Mouse (Mus musculus) myocyte (in vitro differentiated cells): ENCODE results near the gene Slc25a4. TPM values are rescaled to one million over a fixed set of nuclear protein-coding genes. Genes with fewer than 3 reads are reported as not detected.

Source experiments
- H3K27me3 ChIP-seq: one replicate; pipeline ENCODE4 v1.6.1; 2011; ENCODE audit not compliant: control insufficient read depth, insufficient read depth, insufficient read length
- H3K36me3 ChIP-seq: one replicate; pipeline ENCODE4 v1.6.1; 2011; ENCODE audit not compliant: control insufficient read depth, insufficient read depth
- H3K4me2 ChIP-seq: one replicate; pipeline ENCODE4 v1.6.1; 2011; ENCODE audit warnings: low read depth, control low read depth
- H3K4me3 ChIP-seq: one replicate; pipeline ENCODE4 v1.5.1; 2011; ENCODE audit warnings: mild to moderate bottlenecking, control low read depth, moderate library complexity
- H3K79me2 ChIP-seq: one replicate; pipeline ENCODE4 v1.6.1; 2011; ENCODE audit not compliant: control insufficient read depth, insufficient read depth
- H3ac ChIP-seq: one replicate; pipeline ENCODE4 v1.6.1; 2011; ENCODE audit not compliant: control insufficient read depth, insufficient read length
- CEBPB ChIP-seq: IDR thresholded peaks from 2 replicates; pipeline ENCODE4 v1.6.1; 2011; ENCODE audit warnings: mild to moderate bottlenecking, moderate library complexity; ENCODE audit not compliant: poor library complexity, insufficient read depth, severe bottlenecking
- E2F4 ChIP-seq: IDR thresholded peaks from one replicate; pipeline ENCODE4 v1.6.1; 2011; ENCODE audit warnings: mild to moderate bottlenecking, control low read depth, moderate library complexity; ENCODE audit not compliant: insufficient read depth
- MAX ChIP-seq: IDR thresholded peaks from one replicate; pipeline ENCODE4 v1.6.1; 2011; ENCODE audit warnings: low read depth, mild to moderate bottlenecking, control low read depth
- MYOD1 ChIP-seq, 3 experiments: IDR thresholded peaks; one replicate each; pipeline ENCODE4 v1.6.1; 2011; ENCODE audit warnings: control low read depth in 2 of 3, low read depth in 2 of 3, mild to moderate bottlenecking in 2 of 3, moderate library complexity in 1 of 3; ENCODE audit not compliant: insufficient read length in 2 of 3, control insufficient read depth in 1 of 3
- MYOG ChIP-seq, 3 experiments: IDR thresholded peaks; one replicate each; pipeline ENCODE4 v1.6.1; 2011; ENCODE audit warnings: control low read depth in 2 of 3, low read depth in 2 of 3, mild to moderate bottlenecking in 2 of 3; ENCODE audit not compliant: insufficient read length in 2 of 3, control insufficient read depth in 1 of 3, insufficient read depth in 1 of 3
- POLR2A ChIP-seq: IDR thresholded peaks from one replicate; pipeline ENCODE4 v1.6.1; 2011; ENCODE audit warnings: low read depth, mild to moderate bottlenecking, control low read depth, moderate library complexity; ENCODE audit not compliant: insufficient read length
- POLR2AphosphoS2 ChIP-seq: IDR thresholded peaks from one replicate; pipeline ENCODE4 v1.6.1; 2011; ENCODE audit warnings: low read depth, control low read depth; ENCODE audit not compliant: insufficient read length
- REST ChIP-seq: IDR thresholded peaks from one replicate; pipeline ENCODE4 v1.6.1; 2011; ENCODE audit warnings: mild to moderate bottlenecking, control low read depth, moderate library complexity; ENCODE audit not compliant: insufficient read depth, insufficient read length
- SRF ChIP-seq: IDR thresholded peaks from one replicate; pipeline ENCODE4 v1.6.1; 2011; ENCODE audit warnings: low read depth; ENCODE audit not compliant: control insufficient read depth, insufficient read length
- TCF12 ChIP-seq: IDR thresholded peaks from one replicate; pipeline ENCODE4 v1.6.1; 2011; ENCODE audit warnings: mild to moderate bottlenecking, control low read depth; ENCODE audit not compliant: poor library complexity, insufficient read depth, severe bottlenecking
- TCF3 ChIP-seq: IDR thresholded peaks from one replicate; pipeline ENCODE4 v1.6.1; 2011; ENCODE audit warnings: low read depth, control low read depth; ENCODE audit not compliant: insufficient read length
- USF1 ChIP-seq: IDR thresholded peaks from one replicate; pipeline ENCODE4 v1.6.1; 2011; ENCODE audit warnings: low read depth, mild to moderate bottlenecking, control low read depth, moderate library complexity
- polyA plus RNA-seq: library from polyadenylated mRNA; unstranded; fragments of >200 nt; fragmentation: generic; extraction: Trizol; gene quantifications from one replicate; pipeline ENCODE4 v1.2.1, GENCODE M21; 2012; ENCODE audit warnings: missing spikeins

Gene Slc25a4
- polyA plus RNA-seq, 1 experiment: 368 TPM

GRCm38 (mm10) chr8:46212194-46212593 is 1.1 kb upstream of the Slc25a4 start:
- H3K4me2 ChIP-seq: no peak overlapping the region
- TF ChIP-seq TCF3: no peak
- no peak for TF ChIP-seq SRF
- TF ChIP-seq POLR2A: no peak
- TF ChIP-seq POLR2AphosphoS2: no peak
- TF ChIP-seq MAX: no peak
- no peak for TF ChIP-seq TCF12
- no peak for TF ChIP-seq E2F4
- TF ChIP-seq REST: no peak
- TF ChIP-seq USF1: no peak
- no peak for TF ChIP-seq CEBPB
- TF ChIP-seq MYOG (IDR thresholded peaks at IDR 0.05; ENCODE audit: control insufficient read depth in 1 of 3, insufficient read depth in 1 of 3, insufficient read length in 2 of 3, low read depth in 2 of 3): no peak

GRCm38 (mm10) chr8:46211611-46212071 is 557 bp upstream of the Slc25a4 start:
- TF ChIP-seq TCF3 (no peak), POLR2AphosphoS2 (no peak), TCF12 (no peak), USF1 (no peak), CEBPB (no peak), MYOD1 (IDR thresholded peaks at IDR 0.05; ENCODE audit: control insufficient read depth in 1 of 3, insufficient read length in 2 of 3, low read depth in 2 of 3) (no peak), MAX (no peak), SRF (no peak), POLR2A (no peak), REST (no peak)
- peak overlapping the region; percentile 82 for H3K4me3 ChIP-seq
- no peak overlapping the region for H3ac ChIP-seq
- peak overlapping the region; percentile 93 for H3K4me2 ChIP-seq
- peaks cover 20% of the 10 kb centered on the region for H3K36me3 ChIP-seq
- H3K79me2 ChIP-seq: peaks cover 26% of the 10 kb centered on the region
- no peaks in the 10 kb centered on the region for H3K27me3 ChIP-seq

More at GRCm38 (mm10) chr8:46212194-46212593, 1.1 kb upstream of the Slc25a4 start:
- Histone ChIP-seq H3K27me3 (no peaks in the 10 kb centered on the region), H3K79me2 (peaks cover 26% of the 10 kb centered on the region), H3K36me3 (peaks cover 15% of the 10 kb centered on the region), H3K4me3 (peak overlapping the region; percentile 82), H3ac (no peak overlapping the region)

- no peaks in the 10 kb centered on the region for H3K27me3 ChIP-seq
- no peak for TF ChIP-seq E2F4
- peak; percentile 56 for TF ChIP-seq POLR2AphosphoS2
- TF ChIP-seq MYOG (IDR thresholded peaks at IDR 0.05; ENCODE audit: control insufficient read depth in 1 of 3, insufficient read depth in 1 of 3, insufficient read length in 2 of 3, low read depth in 2 of 3): no peak
- H3K4me2 ChIP-seq: peak overlapping the region; percentile 81
- H3ac ChIP-seq: no peak overlapping the region
- H3K79me2 ChIP-seq: peaks cover 26% of the 10 kb centered on the region
- peak overlapping the region; percentile 82 for H3K4me3 ChIP-seq
- peaks cover 28% of the 10 kb centered on the region for H3K36me3 ChIP-seq
These were observed 2.0 kb downstream of the Slc25a4 start for GRCm38 (mm10) chr8:46209057-46209456.

- H3K4me3 ChIP-seq: peak overlapping the region; percentile 82
- H3K4me2 ChIP-seq: peak overlapping the region; percentile 81
- peaks cover 28% of the 10 kb centered on the region for H3K36me3 ChIP-seq
- no peak overlapping the region for H3ac ChIP-seq
- H3K27me3 ChIP-seq: no peaks in the 10 kb centered on the region
- no peak for TF ChIP-seq TCF12
- no peak for TF ChIP-seq MAX
- no peak for TF ChIP-seq TCF3
- peak; percentile 17 for TF ChIP-seq POLR2A
- no peak for TF ChIP-seq CEBPB
- no peak for TF ChIP-seq REST
- TF ChIP-seq SRF: no peak
- TF ChIP-seq USF1: no peak
- no peak for TF ChIP-seq E2F4
- peaks cover 26% of the 10 kb centered on the region for H3K79me2 ChIP-seq
These were observed 2.7 kb downstream of the Slc25a4 start for GRCm38 (mm10) chr8:46208354-46208753.

- Histone ChIP-seq H3K27me3 (no peaks in the 10 kb centered on the region), H3K79me2 (peaks cover 26% of the 10 kb centered on the region), H3K4me2 (no peak overlapping the region), H3K36me3 (peaks cover 28% of the 10 kb centered on the region), H3ac (no peak overlapping the region), H3K4me3 (no peak overlapping the region)
- TF ChIP-seq REST (no peak), USF1 (no peak), E2F4 (no peak), TCF3 (no peak), MYOG (IDR thresholded peaks at IDR 0.05; ENCODE audit: control insufficient read depth in 1 of 3, insufficient read depth in 1 of 3, insufficient read length in 2 of 3, low read depth in 2 of 3) (no peak), MAX (no peak), POLR2AphosphoS2 (no peak), MYOD1 (IDR thresholded peaks at IDR 0.05; ENCODE audit: control insufficient read depth in 1 of 3, insufficient read length in 2 of 3, low read depth in 2 of 3) (no peak), SRF (no peak), POLR2A (no peak), TCF12 (no peak), CEBPB (no peak)
These were observed 5.0 kb downstream of the Slc25a4 start for GRCm38 (mm10) chr8:46206107-46206506.
